Mouse (Mus musculus): Measurements from ENCODE around the gene Fam184a.

- no peak for TF ChIP-seq POLR2A (IDR thresholded peaks at IDR 0.05; ENCODE audit: low read depth, low read length)
- no peak for TF ChIP-seq CTCF (conservative IDR thresholded peaks at IDR 0.05; ENCODE audit: insufficient read depth, insufficient read length, low read depth, low read length)
Observed at GRCm38 (mm10) chr10:53683226-53683625, 67.7 kb downstream of the Fam184a start.

Data from kidney, adult 2 months (tissue).